Mouse (Mus musculus) stomach, embryonic 15.5 days (tissue): ENCODE measurements around the gene 4930430A15Rik. TPM values are rescaled to one million over a fixed set of nuclear protein-coding genes. Genes with fewer than 3 reads are reported as not detected.

ENCODE experiments used
- ATAC-seq: fragments of 200-750 bp; cut with Nextera tagmentation; 2 replicates; pipeline ENCODE4 v1.8.0; 2017; ENCODE audit warnings: low read depth, moderate number of reproducible peaks, moderate TSS enrichment; ENCODE audit not compliant: insufficient read depth, low FRiP score
- H3K27ac ChIP-seq: fragments of 300-500 bp; sonication (generic); 2 replicates; pipeline ENCODE4 v1.5.1; 2015; ENCODE audit warnings: mild to moderate bottlenecking, inconsistent platforms
- H3K27me3 ChIP-seq: fragments of 300-500 bp; sonication (generic); replicated peaks from 2 replicates; pipeline ENCODE4 v1.6.1; 2015; ENCODE audit warnings: inconsistent platforms
- H3K36me3 ChIP-seq: fragments of 300-500 bp; sonication (generic); 2 replicates; pipeline ENCODE4 v1.6.1; 2015; ENCODE audit warnings: inconsistent platforms
- H3K4me1 ChIP-seq: fragments of 300-500 bp; sonication (generic); 2 replicates; pipeline ENCODE4 v1.6.1; 2015; ENCODE audit warnings: inconsistent platforms
- H3K4me2 ChIP-seq: fragments of 300-500 bp; sonication (generic); 2 replicates; pipeline ENCODE4 v1.6.1; 2015; ENCODE audit warnings: mild to moderate bottlenecking, inconsistent platforms
- H3K4me3 ChIP-seq: fragments of 300-500 bp; sonication (generic); replicated peaks from 2 replicates; pipeline ENCODE4 v1.5.1; 2015; ENCODE audit warnings: inconsistent platforms
- H3K9ac ChIP-seq: fragments of 300-500 bp; sonication (generic); 2 replicates; pipeline ENCODE4 v1.6.1; 2015; ENCODE audit warnings: inconsistent platforms
- H3K9me3 ChIP-seq: fragments of 300-500 bp; sonication (generic); 2 replicates; pipeline ENCODE4 v1.6.1; 2016; ENCODE audit warnings: inconsistent platforms
- WGBS: fragments of 180-500 bp; shearing (Covaris S2); methylation state at CpG from one replicate; pipeline ENCODE4 v1.1.7; 2015; 5-methylcytosine and 5-hydroxymethylcytosine counted together
- polyA plus RNA-seq: library from polyadenylated mRNA; unstranded; fragments of >200 nt; fragmentation: Nextera tagmentation; extraction: Ambion mirVana; gene quantifications from 2 replicates; pipeline ENCODE4 v1.2.1, GENCODE M21; 2015

4930430A15Rik gene
- polyA plus RNA-seq = not detected in 2 replicates

DNA sequence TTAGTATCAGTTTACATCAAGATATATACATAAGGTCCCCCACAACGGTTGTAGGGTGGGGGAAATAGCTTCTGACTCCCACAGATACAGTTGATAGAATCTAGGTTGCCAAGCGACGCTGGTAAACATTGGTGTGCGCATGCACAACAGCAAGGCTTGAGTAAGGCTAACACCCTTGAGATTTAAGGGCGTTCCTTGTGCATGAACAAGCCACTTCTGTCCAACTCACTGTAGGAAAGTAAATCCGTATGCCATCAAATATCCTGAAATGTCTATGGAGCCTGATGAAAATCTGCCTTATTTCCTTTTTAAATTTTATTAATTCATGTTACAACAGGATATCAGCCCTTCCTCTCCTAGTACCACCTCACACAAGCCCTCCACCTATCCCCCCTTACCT lies at the start of gene 4930430A15Rik:
Gene 4930430A15Rik, minus strand, starts transcription at position 101 of the 400 bp plus-strand sequence.
- Histone ChIP-seq H3K4me3 (no peak within 1 kb of the TSS), H3K9me3 (no peaks in the 10 kb centered on the region), H3K27ac (no peak within 1 kb of the TSS), H3K4me2 (no peak within 1 kb of the TSS), H3K9ac (no peak within 1 kb of the TSS), H3K4me1 (no peaks in the 10 kb centered on the region), H3K36me3 (no peaks in the 10 kb centered on the region), H3K27me3 (no peaks in the 10 kb centered on the region)
- WGBS = 79% methylated on average over 6 of the region's 6 CpGs
- no peak for ATAC-seq

DNA sequence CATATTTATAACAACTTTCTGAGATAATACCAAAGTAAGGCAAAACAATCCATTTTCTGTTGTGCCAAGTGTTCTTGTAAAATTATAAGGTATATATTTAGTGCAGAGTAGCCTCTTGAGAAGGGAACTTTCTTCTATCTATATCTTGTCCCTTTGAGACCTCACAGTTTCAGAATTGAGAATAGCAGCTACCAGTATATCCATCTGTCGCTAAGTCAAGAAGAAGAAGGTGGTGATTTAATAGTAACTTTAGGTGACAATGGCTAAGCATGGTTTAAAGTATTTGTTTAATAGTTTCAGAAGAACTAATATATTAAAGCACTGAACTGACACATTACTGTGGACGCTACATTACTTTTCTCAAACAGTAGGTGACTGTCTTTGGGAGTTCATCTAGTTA lies 44.6 kb upstream of the 4930430A15Rik start, which contains the start of gene Olfr1277:
Gene Olfr1277, minus strand, starts transcription at position 101 of the 400 bp plus-strand sequence.
- H3K27ac ChIP-seq = no peak within 1 kb of the TSS
- no peak within 1 kb of the TSS for H3K4me2 ChIP-seq
- no peaks in the 10 kb centered on the region for H3K27me3 ChIP-seq
- no peak within 1 kb of the TSS for H3K9ac ChIP-seq
- no peak for ATAC-seq
- no peaks in the 10 kb centered on the region for H3K9me3 ChIP-seq
- H3K36me3 ChIP-seq = no peaks in the 10 kb centered on the region
- no peak within 1 kb of the TSS for H3K4me3 ChIP-seq
- no peaks in the 10 kb centered on the region for H3K4me1 ChIP-seq
- WGBS = 81% methylated on average over 2 of the region's 2 CpGs

DNA sequence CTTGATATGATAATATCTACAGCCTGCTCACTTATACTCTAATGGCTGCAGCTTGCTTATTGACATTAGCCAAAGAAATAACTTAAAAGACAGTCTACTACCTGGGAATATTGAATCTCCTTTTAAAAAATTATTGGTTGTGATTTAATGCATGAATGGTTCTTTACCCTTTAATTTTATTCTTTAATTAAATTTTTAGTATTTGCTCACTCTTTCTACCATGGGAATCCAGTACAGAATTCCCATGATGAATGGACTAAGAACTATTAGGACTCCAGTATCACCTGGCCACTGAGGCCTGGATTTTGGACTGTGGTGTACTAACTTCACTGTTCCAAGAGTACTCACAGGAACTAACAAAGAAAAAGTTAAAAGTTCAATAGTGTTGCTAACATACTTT lies 24.8 kb upstream of the 4930430A15Rik start, which contains the start of gene Olfr1276:
Gene Olfr1276, plus strand, starts transcription at position 301 of the 400 bp plus-strand sequence.
- Histone ChIP-seq H3K4me1 (no peaks in the 10 kb centered on the region), H3K36me3 (no peaks in the 10 kb centered on the region), H3K4me3 (no peak within 1 kb of the TSS), H3K9me3 (no peaks in the 10 kb centered on the region), H3K9ac (no peak within 1 kb of the TSS), H3K27me3 (no peaks in the 10 kb centered on the region), H3K4me2 (no peak within 1 kb of the TSS), H3K27ac (no peak within 1 kb of the TSS)
- ATAC-seq = no peak

DNA sequence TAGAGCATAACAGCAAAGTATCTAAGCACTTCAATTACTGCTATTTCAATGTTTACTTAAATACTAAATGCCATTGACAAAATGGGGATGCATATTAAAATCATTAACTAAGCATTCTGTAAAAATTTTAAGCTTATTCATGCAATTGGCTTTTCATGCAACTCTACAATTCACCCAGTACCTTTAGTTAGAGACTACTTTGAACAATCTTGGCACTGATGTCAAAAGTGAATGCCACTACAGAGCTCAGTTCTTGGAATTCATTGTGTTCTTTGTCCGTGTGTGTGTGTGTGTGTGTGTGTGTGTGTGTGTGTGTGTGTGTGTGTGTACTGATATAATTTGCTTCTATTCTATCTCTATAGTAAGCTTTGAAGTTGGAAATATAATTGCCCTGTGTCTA lies 5.8 kb upstream of the 4930430A15Rik start, which contains the start of gene Olfr1275:
Gene Olfr1275, minus strand, starts transcription at position 101 of the 400 bp plus-strand sequence.
- H3K27ac ChIP-seq = no peak within 1 kb of the TSS
- H3K4me2 ChIP-seq = no peak within 1 kb of the TSS
- H3K4me3 ChIP-seq = no peak within 1 kb of the TSS
- no peak within 1 kb of the TSS for H3K9ac ChIP-seq
- H3K4me1 ChIP-seq = no peaks in the 10 kb centered on the region
- no peaks in the 10 kb centered on the region for H3K27me3 ChIP-seq
- H3K36me3 ChIP-seq = no peaks in the 10 kb centered on the region
- H3K9me3 ChIP-seq = no peaks in the 10 kb centered on the region
- no peak for ATAC-seq
- 67% methylated on average over 1 of the region's 1 CpGs for WGBS

DNA sequence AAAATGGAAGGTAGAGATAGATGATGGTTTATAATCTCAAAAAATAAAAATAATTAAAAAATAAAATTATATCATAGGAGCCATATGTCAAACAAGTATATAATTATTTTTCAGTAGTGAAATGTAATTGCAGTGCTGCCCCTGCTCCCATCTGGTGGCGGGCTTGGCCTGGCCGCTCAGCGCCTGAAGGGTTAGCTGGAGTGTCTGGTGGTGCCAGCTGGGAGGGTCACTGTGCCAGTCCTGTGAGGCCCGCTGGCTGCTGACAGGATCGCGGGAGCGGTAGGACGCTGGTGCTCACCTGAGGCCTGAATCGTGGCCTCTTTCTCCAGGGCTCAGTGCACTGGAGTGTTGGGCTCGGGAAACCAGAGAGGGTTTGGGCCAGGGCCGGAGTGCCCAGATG lies 47.3 kb downstream of the 4930430A15Rik start:
- H3K27ac ChIP-seq = no peak overlapping the region
- H3K27me3 ChIP-seq = no peaks in the 10 kb centered on the region
- no peak overlapping the region for H3K9ac ChIP-seq
- no peaks in the 10 kb centered on the region for H3K9me3 ChIP-seq
- no peak overlapping the region for H3K4me2 ChIP-seq
- no peaks in the 10 kb centered on the region for H3K4me1 ChIP-seq
- H3K36me3 ChIP-seq = no peaks in the 10 kb centered on the region
- 90% methylated on average over 11 of the region's 11 CpGs for WGBS
- no peak overlapping the region for H3K4me3 ChIP-seq
- ATAC-seq = no peak

DNA sequence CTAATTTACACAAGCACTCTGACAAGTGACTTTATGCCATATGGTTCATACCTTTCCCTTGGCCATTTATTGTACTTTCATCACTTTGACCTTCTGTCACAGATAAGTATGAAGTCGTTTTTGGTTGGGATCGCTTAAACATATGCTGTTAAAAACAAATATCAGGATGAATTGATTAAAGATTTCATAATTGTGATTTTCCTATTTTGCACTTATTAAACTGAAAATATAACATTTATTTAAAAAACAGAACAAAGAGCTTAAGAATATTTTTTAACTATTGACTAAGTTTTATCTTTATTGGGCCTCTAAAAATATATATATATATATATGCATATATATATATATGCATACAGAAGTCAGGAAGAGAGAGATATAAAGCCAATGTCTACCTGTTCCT lies 76.6 kb downstream of the 4930430A15Rik start, which contains the start of gene Gm15130:
Gene Gm15130, minus strand, starts transcription at position 101 of the 400 bp plus-strand sequence.
- no peak for ATAC-seq
- no peaks in the 10 kb centered on the region for H3K9me3 ChIP-seq
- no peak within 1 kb of the TSS for H3K9ac ChIP-seq
- no peaks in the 10 kb centered on the region for H3K4me1 ChIP-seq
- H3K27ac ChIP-seq = no peak within 1 kb of the TSS
- no peaks in the 10 kb centered on the region for H3K27me3 ChIP-seq
- 65% methylated on average over 2 of the region's 2 CpGs for WGBS
- no peak within 1 kb of the TSS for H3K4me2 ChIP-seq
- no peaks in the 10 kb centered on the region for H3K36me3 ChIP-seq
- no peak within 1 kb of the TSS for H3K4me3 ChIP-seq

DNA sequence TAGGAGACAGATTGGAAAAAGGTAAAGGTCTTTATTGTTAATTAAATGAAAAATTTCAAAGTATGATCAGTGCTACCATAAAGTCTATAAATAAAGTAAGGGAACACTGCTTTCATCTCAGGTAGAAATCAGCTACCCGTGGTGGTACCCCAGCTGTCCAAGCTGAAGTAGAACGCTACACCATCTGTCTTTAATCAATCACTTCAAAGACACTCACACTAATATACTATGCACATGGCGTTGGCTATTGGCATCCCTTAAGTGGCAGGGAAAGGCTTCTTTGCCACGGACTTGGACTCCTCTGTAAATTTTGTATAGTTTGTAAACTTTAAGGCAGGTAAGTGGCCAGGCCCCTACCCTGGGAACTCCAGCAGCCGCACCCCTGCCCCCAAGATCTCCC lies 93.7 kb downstream of the 4930430A15Rik start:
- no peak for ATAC-seq
- WGBS = 64% methylated on average over 5 of the region's 5 CpGs

More for the DNA sequence above, 93.7 kb downstream of the 4930430A15Rik start:
- H3K27me3 ChIP-seq = no peaks in the 10 kb centered on the region
- no peaks in the 10 kb centered on the region for H3K9me3 ChIP-seq
- H3K27ac ChIP-seq = no peak overlapping the region
- H3K4me3 ChIP-seq = no peak overlapping the region
- no peaks in the 10 kb centered on the region for H3K36me3 ChIP-seq
- H3K4me2 ChIP-seq = no peak overlapping the region
- no peaks in the 10 kb centered on the region for H3K4me1 ChIP-seq
- no peak overlapping the region for H3K9ac ChIP-seq

Other genes with a start within 250 kb of the 4930430A15Rik start
- gene Gm13941, start 123.6 kb downstream of the 4930430A15Rik start, polyA plus RNA-seq = not detected in 2 replicates
- not detected in 2 replicates for gene Gm15130, start 76.7 kb downstream of the 4930430A15Rik start, polyA plus RNA-seq
- not detected in 2 replicates for gene Olfr1275, start 5.7 kb upstream of the 4930430A15Rik start, polyA plus RNA-seq
- gene Olfr1276, start 24.9 kb upstream of the 4930430A15Rik start, polyA plus RNA-seq = not detected in 2 replicates
- not detected in 2 replicates for gene Olfr1277, start 44.5 kb upstream of the 4930430A15Rik start, polyA plus RNA-seq
- not detected in 2 replicates for gene Olfr1278, start 60.5 kb upstream of the 4930430A15Rik start, polyA plus RNA-seq
- gene Olfr1279, start 71.0 kb upstream of the 4930430A15Rik start, polyA plus RNA-seq = not detected in 2 replicates
- gene Olfr1280, start 84.4 kb upstream of the 4930430A15Rik start, polyA plus RNA-seq = not detected in 2 replicates
- gene Olfr1281, start 96.9 kb upstream of the 4930430A15Rik start, polyA plus RNA-seq = not detected in 2 replicates
- not detected in 2 replicates for gene Olfr1282, start 106.5 kb upstream of the 4930430A15Rik start, polyA plus RNA-seq
- not detected in 2 replicates for gene Olfr1283, start 137.2 kb upstream of the 4930430A15Rik start, polyA plus RNA-seq
- not detected in 2 replicates for gene Olfr1284, start 145.9 kb upstream of the 4930430A15Rik start, polyA plus RNA-seq
- gene Olfr1286, start 193.5 kb upstream of the 4930430A15Rik start, polyA plus RNA-seq = not detected in 2 replicates
- not detected in 2 replicates for gene Olfr1287, start 219.5 kb upstream of the 4930430A15Rik start, polyA plus RNA-seq
- gene Olfr1288, start 244.5 kb upstream of the 4930430A15Rik start, polyA plus RNA-seq = not detected in 2 replicates